Mouse (Mus musculus) midbrain, embryonic 14.5 days (tissue): ENCODE data around the gene Ikbip. TPM values are rescaled to one million over a fixed set of nuclear protein-coding genes. Genes with fewer than 3 reads are reported as not detected.

Experiments used
- ATAC-seq: fragments of 200-750 bp; cut with Nextera tagmentation; 2 replicates; pipeline ENCODE4 v1.8.0; 2017; ENCODE audit warnings: moderate number of reproducible peaks, moderate library complexity; ENCODE audit not compliant: low FRiP score, low TSS enrichment
- DNase-seq: peaks from one replicate; pipeline ENCODE4 v3.0.0-alpha.2; 2015
- H3K27ac ChIP-seq: fragments of 300-500 bp; sonication (generic); replicated peaks from 2 replicates; pipeline ENCODE4 v1.5.1; 2014; ENCODE audit warnings: mild to moderate bottlenecking, low read depth, low read length, moderate library complexity
- H3K27me3 ChIP-seq: fragments of 300-500 bp; sonication (generic); 2 replicates; pipeline ENCODE4 v1.6.1; 2014; ENCODE audit warnings: low read length, control low read depth, mixed read lengths; ENCODE audit not compliant: control insufficient read depth, insufficient read depth
- H3K36me3 ChIP-seq: fragments of 300-500 bp; sonication (generic); 2 replicates; pipeline ENCODE4 v1.6.1; 2014; ENCODE audit warnings: low read length, control low read depth; ENCODE audit not compliant: control insufficient read depth, insufficient read depth
- H3K4me1 ChIP-seq: fragments of 300-500 bp; sonication (generic); 2 replicates; pipeline ENCODE4 v1.6.1; 2014; ENCODE audit warnings: mild to moderate bottlenecking, antibody characterized with exemption, low read length, control low read depth; ENCODE audit not compliant: control insufficient read depth, insufficient read depth
- H3K4me2 ChIP-seq: fragments of 300-500 bp; sonication (generic); 2 replicates; pipeline ENCODE4 v1.6.1; 2014; ENCODE audit warnings: mild to moderate bottlenecking, low read length, moderate library complexity
- H3K4me3 ChIP-seq: fragments of 300-500 bp; sonication (generic); replicated peaks from 2 replicates; pipeline ENCODE4 v1.5.1; 2014; ENCODE audit warnings: low read depth, low read length
- H3K9ac ChIP-seq: fragments of 300-500 bp; sonication (generic); replicated peaks from 2 replicates; pipeline ENCODE4 v1.6.1; 2014; ENCODE audit warnings: mild to moderate bottlenecking, low read length, moderate library complexity
- H3K9me3 ChIP-seq: fragments of 300-500 bp; sonication (generic); 2 replicates; pipeline ENCODE4 v1.6.1; 2016; ENCODE audit warnings: low read length, control low read depth, mixed read lengths; ENCODE audit not compliant: control insufficient read depth
- WGBS: fragments of 180-500 bp; shearing (Covaris S2); extraction: QIAGEN DNeasy Blood & Tissue Kit; methylation state at CpG from one replicate; pipeline ENCODE4 v1.1.7; 2014; 5-methylcytosine and 5-hydroxymethylcytosine counted together
- polyA plus RNA-seq: library from polyadenylated mRNA; unstranded; fragments of >200 nt; fragmentation: Nextera tagmentation; extraction: Ambion mirVana; gene quantifications from 2 replicates; pipeline ENCODE4 v1.2.1, GENCODE M21; 2014

Gene Ikbip
- polyA plus RNA-seq, 1 experiment from 2014 or later = 19.5 TPM

DNA sequence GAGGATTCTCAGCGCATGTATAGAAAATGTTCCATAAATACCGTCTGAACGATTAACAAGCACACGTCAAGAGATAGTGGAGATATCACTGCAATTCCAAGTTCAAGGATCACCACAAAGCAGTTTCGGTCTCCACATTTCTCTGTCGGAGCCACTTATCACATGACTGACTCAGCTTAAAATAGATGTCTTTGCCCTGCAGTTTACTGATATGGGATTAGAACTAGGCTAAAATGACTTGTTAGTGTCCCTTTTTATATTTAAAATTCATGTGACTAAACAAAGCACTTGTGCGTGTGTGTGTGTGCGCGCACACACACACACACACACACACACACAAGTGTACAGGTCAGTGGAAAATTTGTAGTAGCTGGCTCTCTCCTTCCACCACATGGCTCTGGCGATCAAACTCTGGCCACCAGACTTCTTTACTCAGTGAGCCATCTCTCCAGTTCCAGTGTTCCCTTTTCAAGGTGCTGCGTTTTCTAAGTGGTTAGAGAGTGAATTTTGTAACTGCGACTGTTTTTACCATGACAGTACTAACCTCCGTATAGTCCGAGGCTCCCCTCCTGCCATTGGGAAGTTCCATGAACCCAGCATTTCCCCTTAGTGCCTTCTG lies 56.5 kb downstream of the Ikbip start:
- Histone ChIP-seq H3K4me2 (no peak overlapping the region), H3K27ac (no peak overlapping the region), H3K27me3 (no peaks in the 10 kb centered on the region), H3K36me3 (no peaks in the 10 kb centered on the region), H3K4me1 (no peaks in the 10 kb centered on the region), H3K9me3 (no peaks in the 10 kb centered on the region), H3K4me3 (no peak overlapping the region), H3K9ac (no peak overlapping the region)
- DNase-seq (no peak), ATAC-seq (no peak)
- WGBS = 90% methylated on average over 14 of the region's 14 CpGs

DNA sequence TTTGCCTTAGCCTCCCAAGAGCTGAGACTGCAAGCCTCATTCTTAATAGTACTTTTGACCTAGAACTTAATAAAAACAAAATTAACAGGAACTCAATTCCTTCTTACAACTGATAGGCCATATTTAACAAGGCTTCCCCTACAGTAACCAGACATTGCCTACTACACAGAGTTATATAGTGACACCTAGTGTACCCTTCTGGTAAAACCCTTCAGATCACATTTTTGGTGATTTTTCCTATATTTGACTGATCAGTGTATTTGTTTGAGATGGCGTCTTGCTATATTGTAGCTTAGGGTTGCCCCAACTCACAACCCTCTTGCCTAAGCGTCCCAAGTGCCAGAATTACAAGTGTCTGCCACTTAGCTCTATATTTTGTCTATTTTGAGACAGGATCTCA lies 58.8 kb downstream of the Ikbip start:
- Histone ChIP-seq H3K36me3 (peaks cover 14% of the 10 kb centered on the region), H3K4me3 (no peak overlapping the region), H3K27me3 (no peaks in the 10 kb centered on the region), H3K4me2 (no peak overlapping the region), H3K27ac (no peak overlapping the region), H3K9ac (no peak overlapping the region), H3K9me3 (no peaks in the 10 kb centered on the region), H3K4me1 (no peaks in the 10 kb centered on the region)
- peak; percentile 80 for DNase-seq
- 49% methylated on average over 2 of the region's 2 CpGs for WGBS
- ATAC-seq = no peak

GRCm38 (mm10) chr10:91142654-91143191 lies 60.0 kb downstream of the Ikbip start:
- H3K9ac ChIP-seq = no peak overlapping the region
- no peaks in the 10 kb centered on the region for H3K9me3 ChIP-seq
- peaks cover 23% of the 10 kb centered on the region for H3K36me3 ChIP-seq
- ATAC-seq (no peak), DNase-seq (no peak)
- H3K4me3 ChIP-seq = no peak overlapping the region
- H3K27ac ChIP-seq = no peak overlapping the region
- no peaks in the 10 kb centered on the region for H3K4me1 ChIP-seq
- H3K4me2 ChIP-seq = no peak overlapping the region
- H3K27me3 ChIP-seq = no peaks in the 10 kb centered on the region
- 72% methylated on average over 10 of the region's 10 CpGs for WGBS

DNA sequence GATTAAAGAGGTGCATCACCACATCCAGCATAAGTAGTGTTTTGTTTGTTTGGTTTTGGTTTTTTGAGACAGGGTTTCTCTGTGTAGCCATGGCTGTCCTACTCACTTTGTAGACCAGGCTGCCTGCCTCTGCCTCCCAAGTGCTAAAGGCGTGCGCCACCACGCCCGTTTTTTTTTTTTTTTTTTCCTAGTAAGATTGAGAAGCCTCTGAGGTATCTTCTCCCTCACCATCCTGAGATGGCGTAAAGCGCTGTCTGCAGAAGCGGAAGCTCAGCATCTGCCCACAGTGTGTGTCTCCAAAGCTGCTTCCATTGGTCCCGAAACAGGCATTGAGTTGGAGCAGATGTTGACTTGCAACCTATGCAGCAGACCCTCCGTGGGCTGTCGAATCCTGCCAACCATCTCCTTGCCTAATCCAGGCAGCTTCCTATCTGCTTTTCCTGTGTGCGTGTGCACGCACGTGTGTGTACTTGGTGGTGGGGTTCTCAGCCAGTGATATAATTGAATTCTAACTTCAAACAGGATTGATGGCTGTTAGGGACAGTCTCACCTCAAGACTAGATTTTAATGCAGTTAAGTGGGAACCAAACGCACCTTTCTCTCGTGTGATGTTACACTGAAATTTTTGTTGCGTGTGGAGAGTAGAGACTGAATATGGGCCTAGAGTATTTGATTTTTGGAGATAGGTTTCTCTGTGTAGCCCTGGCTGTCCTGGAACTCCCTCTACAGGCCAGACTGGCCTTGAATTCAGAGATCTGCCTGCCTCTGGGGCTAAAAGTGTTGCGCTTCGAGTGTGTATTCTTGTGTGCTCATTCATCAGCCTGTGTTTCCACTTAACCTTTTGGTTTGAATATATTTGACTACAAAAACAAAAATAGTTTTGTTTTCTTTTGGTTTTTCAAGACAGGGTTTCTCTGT lies 60.8 kb downstream of the Ikbip start:
- H3K9ac ChIP-seq = no peak overlapping the region
- DNase-seq (no peak), ATAC-seq (no peak)
- no peaks in the 10 kb centered on the region for H3K9me3 ChIP-seq
- no peak overlapping the region for H3K4me3 ChIP-seq
- H3K4me1 ChIP-seq = no peaks in the 10 kb centered on the region
- H3K27me3 ChIP-seq = no peaks in the 10 kb centered on the region
- WGBS = 80% methylated on average over 18 of the region's 18 CpGs
- H3K27ac ChIP-seq = no peak overlapping the region
- H3K4me2 ChIP-seq = no peak overlapping the region
- H3K36me3 ChIP-seq = peaks cover 27% of the 10 kb centered on the region

DNA sequence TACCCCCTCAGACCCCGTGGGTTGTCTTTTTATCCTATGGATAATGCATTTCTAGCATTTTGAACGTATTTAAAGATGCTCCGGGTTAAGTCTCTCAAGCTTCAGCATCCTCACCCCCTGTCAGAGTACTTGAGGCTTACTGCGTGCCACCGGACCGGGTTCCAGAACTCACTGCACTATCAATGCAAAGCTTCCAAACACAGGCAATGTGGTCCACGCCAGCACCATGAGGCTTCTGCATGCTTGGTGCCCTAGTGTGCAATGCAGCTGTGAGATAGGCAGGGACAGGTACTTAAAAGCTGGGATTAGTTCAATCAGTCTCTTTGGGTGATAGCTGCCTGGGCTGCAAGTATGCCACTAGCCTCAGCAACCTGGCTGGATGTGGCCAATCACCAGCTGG lies 62.7 kb downstream of the Ikbip start:
- WGBS = 97% methylated on average over 7 of the region's 7 CpGs
- Histone ChIP-seq H3K27ac (no peak overlapping the region), H3K27me3 (no peaks in the 10 kb centered on the region), H3K4me3 (no peak overlapping the region), H3K9ac (no peak overlapping the region), H3K4me2 (no peak overlapping the region), H3K4me1 (no peaks in the 10 kb centered on the region), H3K36me3 (peaks cover 45% of the 10 kb centered on the region), H3K9me3 (no peaks in the 10 kb centered on the region)
- ATAC-seq = no peak
- no peak for DNase-seq

Other genes starting within 250 kb of the Ikbip start
- gene Apaf1, start 170 bp upstream of the Ikbip start, polyA plus RNA-seq = 25.9 and 29.6 TPM in 2 replicates
- 565 and 569 TPM in 2 replicates for gene Slc25a3, start 41.1 kb downstream of the Ikbip start, polyA plus RNA-seq
- gene Tmpo, start 98.4 kb downstream of the Ikbip start, polyA plus RNA-seq = 127 and 162 TPM in 2 replicates